14 mouse cellular contexts compared by ENCODE assay signal in the genomic region with DNA sequence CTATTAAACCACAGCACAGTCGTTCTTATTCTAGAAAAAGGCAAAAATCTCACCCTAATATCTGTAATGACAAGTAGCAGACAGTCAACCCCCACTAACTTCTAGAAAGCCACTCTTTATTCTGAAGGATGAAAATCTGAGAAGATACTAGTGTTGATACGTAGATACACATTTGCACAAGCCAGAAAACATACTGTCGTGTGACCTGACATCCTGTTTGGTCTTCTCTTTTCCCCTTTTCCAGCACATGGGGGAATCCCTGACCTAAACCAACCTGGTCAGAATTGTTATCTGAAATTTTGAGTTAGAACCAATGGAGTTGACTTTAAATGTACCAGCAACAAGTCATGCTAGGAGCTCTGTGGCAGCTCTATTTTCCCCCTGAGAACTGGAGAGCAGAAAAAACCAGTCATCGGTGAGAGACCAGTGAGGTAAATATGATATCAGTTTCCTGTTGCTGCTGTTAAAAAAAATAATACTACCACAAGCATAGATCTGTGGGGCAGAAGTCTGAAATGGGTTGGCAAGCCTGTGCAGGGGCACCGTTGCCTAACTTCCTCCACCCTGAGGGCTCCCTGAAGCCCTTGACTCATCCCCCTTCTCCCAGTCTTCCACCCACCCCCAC.
DNase-seq lines count a peak whose midpoint lies in the region.
"Had no signal": no experiment of that assay in that cellular context is flagged by ENCODE, and none has a peak within 500 bp of the region (broad histone marks: within the 10 kb centered on the region; RNA-seq: fewer than 3 reads in every experiment).

No protein-coding gene starts in this region.

- DNase-seq in 416B (ENCODE audit: low read depth) (peak; percentile 95), MEL-GATA-1-ER (ENCODE audit: extremely low read depth, low read depth) (peak; percentile 12)
- peak; percentile 82 for DNase-seq in induced T-regulatory cell, adult 2 months (ENCODE audit: low read depth)
- peak; percentile 25 for DNase-seq in naive thymus-derived CD4-positive, alpha-beta T cell, adult 2 months (ENCODE audit: low read depth)
- no peak for DNase-seq in thymus, postnatal 10 days (ENCODE audit: low spot score in 2 of 2)
- no peak for DNase-seq in urinary bladder, adult 18-20 months (ENCODE audit: low spot score in 2 of 2)
- no peak for DNase-seq in spleen, adult 18-20 months
- DNase-seq: adrenal gland, postnatal 10 days; cerebellum, adult 2 months; gastrocnemius, adult 2 months; heart, adult 11 months; kidney, postnatal 4 days; liver, embryonic 13.5 days; thymus, postnatal 25 days had no signal

Comparison
In these comparisons a context has a peak if more than half of its experiments do, and no peak if none do; other contexts are left out.
1. DNase-seq: peak in 416B (single experiment), MEL-GATA-1-ER (single experiment), induced T-regulatory cell, adult 2 months (single experiment) and naive thymus-derived CD4-positive, alpha-beta T cell, adult 2 months (single experiment); none in thymus, postnatal 10 days (0 of 2), urinary bladder, adult 18-20 months (0 of 2) and spleen, adult 18-20 months (0 of 2).